Mouse (Mus musculus): ENCODE measurements around the gene Fam81a.

DNA sequence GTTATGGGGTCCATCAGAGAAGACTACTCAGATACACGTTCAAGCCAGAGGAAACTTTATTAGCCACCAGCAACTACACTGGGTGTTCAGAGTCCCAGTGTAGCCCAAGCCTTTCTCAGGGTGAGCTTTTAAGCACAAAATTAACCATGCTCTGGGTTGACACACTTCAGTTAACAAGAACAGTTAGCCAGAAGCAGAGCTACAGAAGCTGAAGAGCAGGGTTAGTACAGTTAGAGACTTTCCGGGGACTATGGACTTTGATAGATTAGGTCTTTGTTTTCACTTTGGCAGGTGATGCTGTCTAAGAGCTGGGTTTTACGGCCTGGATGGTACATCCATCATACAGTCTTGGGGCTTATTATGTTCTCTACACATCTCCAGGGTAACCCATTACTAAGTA, 89.6 kb downstream of the Fam81a start:
- TF ChIP-seq CTCF (IDR thresholded peaks at IDR 0.05; ENCODE audit: low read depth) (no peak), EP300 (IDR thresholded peaks at IDR 0.05; ENCODE audit: low read depth) (no peak)

All from heart, postnatal 0 days (tissue).